Mouse (Mus musculus): ENCODE data around the gene Fhl3. TPM values are rescaled to one million over a fixed set of nuclear protein-coding genes. Genes with fewer than 3 reads are reported as not detected.
"Not testable (repeated sequence)": the region's sequence is repeated elsewhere in the genome, so short reads cannot be mapped to it uniquely, and the experiment has no call there.

Gene Fhl3
- polyA plus RNA-seq, 1 experiment from 2014 or later = 1.6 TPM

GRCm38 (mm10) chr4:124703881-124704796 is 3.6 kb downstream of the Fhl3 start:
- H3K36me3 ChIP-seq (replicated peaks) = no peaks in the 10 kb centered on the region
- H3K9me3 ChIP-seq = no peaks in the 10 kb centered on the region
- peaks cover 38% of the 10 kb centered on the region for H3K4me1 ChIP-seq
- 10% methylated on average over 6 of the region's 6 CpGs for whole genome bisulfite sequencing
- no peak overlapping the region for H3K9ac ChIP-seq
- no peak for ATAC-seq (replicated peaks)
- peak overlapping the region; percentile 53; the same call in 1 of the 2 replicates for H3K27ac ChIP-seq
- H3K27me3 ChIP-seq (replicated peaks) = peaks cover 9% of the 10 kb centered on the region
- peak overlapping the region; percentile 26; the same call in 1 of the 2 replicates for H3K4me2 ChIP-seq
- no peak overlapping the region for H3K4me3 ChIP-seq

GRCm38 (mm10) chr4:124704797-124705474 is 4.4 kb downstream of the Fhl3 start:
- Histone ChIP-seq H3K9ac (no peak overlapping the region), H3K27me3 (replicated peaks) (peaks cover 17% of the 10 kb centered on the region), H3K4me1 (peaks cover 37% of the 10 kb centered on the region), H3K36me3 (replicated peaks) (no peaks in the 10 kb centered on the region), H3K9me3 (no peaks in the 10 kb centered on the region), H3K4me3 (no peak overlapping the region), H3K4me2 (no peak overlapping the region; the same call in 1 of the 2 replicates), H3K27ac (peak overlapping the region; percentile 53; the same call in 1 of the 2 replicates)
- ATAC-seq (replicated peaks) = no peak
- 17% methylated on average over 11 of the region's 11 CpGs for WGBS

GRCm38 (mm10) chr4:124705661-124706269 is 5.3 kb downstream of the Fhl3 start:
- no peaks in the 10 kb centered on the region for H3K9me3 ChIP-seq
- no peaks in the 10 kb centered on the region for H3K36me3 ChIP-seq (replicated peaks)
- peaks cover 21% of the 10 kb centered on the region for H3K27me3 ChIP-seq (replicated peaks)
- no peak overlapping the region for H3K4me3 ChIP-seq
- no peak overlapping the region for H3K4me2 ChIP-seq
- no peak overlapping the region for H3K27ac ChIP-seq
- peaks cover 33% of the 10 kb centered on the region for H3K4me1 ChIP-seq
- no peak overlapping the region for H3K9ac ChIP-seq
- ATAC-seq (replicated peaks) = no peak
- WGBS = 87% methylated on average over 23 of the region's 23 CpGs

- not testable (repeated sequence) for H3K36me3 ChIP-seq (replicated peaks); H3K4me2 ChIP-seq; H3K9ac ChIP-seq; ATAC-seq (replicated peaks); H3K4me3 ChIP-seq; H3K9me3 ChIP-seq; H3K27ac ChIP-seq
- Histone ChIP-seq H3K4me1 (peaks cover 24% of the 10 kb centered on the region), H3K27me3 (replicated peaks) (peaks cover 21% of the 10 kb centered on the region)
- 87% methylated on average over 25 of the region's 25 CpGs for WGBS
Measured at GRCm38 (mm10) chr4:124707381-124708199, 7.1 kb downstream of the Fhl3 start.

GRCm38 (mm10) chr4:124708200-124708517 is 7.7 kb downstream of the Fhl3 start:
- peaks cover 24% of the 10 kb centered on the region for H3K4me1 ChIP-seq
- H3K4me2 ChIP-seq = 0 out of 2 replicates have a peak overlapping the region, but pooled peaks have one; percentile 52
- not testable (repeated sequence) for H3K36me3 ChIP-seq (replicated peaks); ATAC-seq (replicated peaks); H3K9me3 ChIP-seq; H3K4me3 ChIP-seq; H3K9ac ChIP-seq; H3K27ac ChIP-seq
- WGBS = 36% methylated on average over 1 of the region's 1 CpGs
- H3K27me3 ChIP-seq (replicated peaks) = peaks cover 21% of the 10 kb centered on the region

GRCm38 (mm10) chr4:124708518-124709477 is 8.3 kb downstream of the Fhl3 start:
- Histone ChIP-seq H3K9me3 (no peaks in the 10 kb centered on the region), H3K36me3 (replicated peaks) (no peaks in the 10 kb centered on the region), H3K4me1 (peaks cover 24% of the 10 kb centered on the region), H3K9ac (peak overlapping the region; percentile 22; the same call in 1 of the 2 replicates), H3K4me2 (peak overlapping the region; percentile 52), H3K4me3 (peak overlapping the region; percentile 25), H3K27ac (0 out of 2 replicates have a peak overlapping the region, but pooled peaks have one; percentile 11), H3K27me3 (replicated peaks) (peaks cover 21% of the 10 kb centered on the region)
- 3% methylated on average over 41 of the region's 41 CpGs for WGBS
- ATAC-seq (replicated peaks) = peak; percentile 54; the same call in 1 of the 2 replicates

- 3% methylated on average over 18 of the region's 18 CpGs for WGBS
- Histone ChIP-seq H3K4me3 (peak overlapping the region; percentile 10), H3K9ac (no peak overlapping the region)
Measured at GRCm38 (mm10) chr4:124709961-124710446, 9.5 kb downstream of the Fhl3 start.

GRCm38 (mm10) chr4:124710776-124711291 is 10.3 kb downstream of the Fhl3 start:
- no peak overlapping the region for H3K4me2 ChIP-seq

More at GRCm38 (mm10) chr4:124709961-124710446, 9.5 kb downstream of the Fhl3 start:
- Histone ChIP-seq H3K9me3 (no peaks in the 10 kb centered on the region), H3K4me2 (peak overlapping the region; percentile 38), H3K27ac (no peak overlapping the region), H3K36me3 (replicated peaks) (no peaks in the 10 kb centered on the region), H3K4me1 (peaks cover 18% of the 10 kb centered on the region), H3K27me3 (replicated peaks) (peaks cover 18% of the 10 kb centered on the region)
- no peak for ATAC-seq (replicated peaks)

GRCm38 (mm10) chr4:124712618-124713017 is 12.1 kb downstream of the Fhl3 start:
- H3K27me3 ChIP-seq (replicated peaks) = peaks cover 18% of the 10 kb centered on the region
- no peaks in the 10 kb centered on the region for H3K9me3 ChIP-seq
- H3K27ac ChIP-seq = no peak overlapping the region
- peaks cover 35% of the 10 kb centered on the region for H3K4me1 ChIP-seq
- no peak for ATAC-seq (replicated peaks)
- H3K4me2 ChIP-seq = no peak overlapping the region
- H3K9ac ChIP-seq = no peak overlapping the region
- WGBS = 83% methylated on average over 6 of the region's 6 CpGs
- no peak overlapping the region for H3K4me3 ChIP-seq
- H3K36me3 ChIP-seq (replicated peaks) = peaks cover 11% of the 10 kb centered on the region; the same call in 1 of the 2 replicates

More at GRCm38 (mm10) chr4:124710776-124711291, 10.3 kb downstream of the Fhl3 start:
- peaks cover 25% of the 10 kb centered on the region for H3K4me1 ChIP-seq
- no peaks in the 10 kb centered on the region for H3K9me3 ChIP-seq
- no peak overlapping the region for H3K4me3 ChIP-seq
- H3K9ac ChIP-seq = no peak overlapping the region
- 10% methylated on average over 5 of the region's 5 CpGs for WGBS
- peaks cover 2% of the 10 kb centered on the region; the same call in 1 of the 2 replicates for H3K36me3 ChIP-seq (replicated peaks)
- no peak for ATAC-seq (replicated peaks)
- peaks cover 18% of the 10 kb centered on the region for H3K27me3 ChIP-seq (replicated peaks)
- no peak overlapping the region for H3K27ac ChIP-seq

GRCm38 (mm10) chr4:124713850-124714249 is 13.3 kb downstream of the Fhl3 start:
- Histone ChIP-seq H3K27me3 (replicated peaks) (peaks cover 15% of the 10 kb centered on the region), H3K36me3 (replicated peaks) (peaks cover 21% of the 10 kb centered on the region), H3K4me1 (peaks cover 30% of the 10 kb centered on the region)
- H3K4me2 ChIP-seq; ATAC-seq (replicated peaks); H3K9ac ChIP-seq; H3K27ac ChIP-seq; H3K9me3 ChIP-seq; H3K4me3 ChIP-seq: not testable (repeated sequence)
- WGBS = 70% methylated on average over 5 of the region's 5 CpGs
